ENCODE assay signal across 32 mouse cellular contexts in genomic region chr3:55163510-55163909, GRCm38 (mm10). TPM values are rescaled to one million over a fixed set of nuclear protein-coding genes. Genes with fewer than 3 reads are reported as not detected.
DNase-seq lines count a peak whose midpoint lies in the region; ATAC-seq lines count a peak whose summit lies in the region.
"Had no signal": no experiment of that assay in that cellular context is flagged by ENCODE, and none has a peak within 500 bp of the region (broad histone marks: within the 10 kb centered on the region; RNA-seq: fewer than 3 reads in every experiment).

No protein-coding gene starts in this region.

- H3K4me3 ChIP-seq in hindbrain, embryonic 16.5 days (ENCODE audit: low read length), result no peak overlapping the region
- no peak overlapping the region for H3K4me3 ChIP-seq in hindbrain, embryonic 12.5 days
- no peak overlapping the region for H3K4me3 ChIP-seq in midbrain, embryonic 11.5 days (ENCODE audit: low read depth, low read length)
- no peak overlapping the region for H3K4me3 ChIP-seq in midbrain, embryonic 13.5 days (replicated peaks)
- H3K4me3 ChIP-seq in midbrain, embryonic 15.5 days, result no peak overlapping the region
- H3K4me3 ChIP-seq: embryonic facial prominence, embryonic 10.5 days; embryonic facial prominence, embryonic 13.5 days; erythroblast, embryonic 14.5 days; forebrain, embryonic 13.5 days; gastrocnemius, adult 2 months had no signal

- DNase-seq in midbrain, embryonic 11.5 days (ENCODE audit: low spot score, missing footprints), result peak; percentile 60
- no peak for DNase-seq in adipocyte (ENCODE audit: low spot score)
- DNase-seq in spleen, postnatal 10 days (ENCODE audit: low spot score in 2 of 2), result no peak
- DNase-seq: adrenal gland, adult 2 months; adrenal gland, postnatal 14 days; B cell, adult 2 months; cerebellum, adult 11-12 months; cerebellum, adult 8-10 months; cerebellum, postnatal 10 days; cerebellum, postnatal 36 days; embryo, embryonic 11 days; gastrocnemius, adult 2 months; gastrocnemius, postnatal 14 days; heart, adult 11 months had no signal

- WGBS in hindbrain, embryonic 16.5 days, result 55% methylated on average over 4 of the region's 4 CpGs
- 75% methylated on average over 4 of the region's 4 CpGs for WGBS in hindbrain, embryonic 12.5 days
- 75% methylated on average over 4 of the region's 4 CpGs for WGBS in midbrain, embryonic 11.5 days
- 72% methylated on average over 4 of the region's 4 CpGs for WGBS in midbrain, embryonic 13.5 days
- WGBS in midbrain, embryonic 15.5 days, result 61% methylated on average over 4 of the region's 4 CpGs

- no peak overlapping the region for H3K4me2 ChIP-seq in hindbrain, embryonic 16.5 days (ENCODE audit: low read length)
- H3K4me2 ChIP-seq in hindbrain, embryonic 12.5 days (replicated peaks), result no peak overlapping the region
- no peak overlapping the region for H3K4me2 ChIP-seq in midbrain, embryonic 11.5 days
- H3K4me2 ChIP-seq in midbrain, embryonic 13.5 days (replicated peaks), result no peak overlapping the region
- H3K4me2 ChIP-seq in midbrain, embryonic 15.5 days, result no peak overlapping the region
- H3K4me2 ChIP-seq: embryonic facial prominence, embryonic 13.5 days; forebrain, embryonic 13.5 days; heart, embryonic 11.5 days; hindbrain, embryonic 14.5 days had no signal

- H3K4me1 ChIP-seq in hindbrain, embryonic 16.5 days (ENCODE audit: control insufficient read depth, insufficient read depth, low read depth, low read length), result no peaks in the 10 kb centered on the region; the same call in 1 of the 2 replicates
- H3K4me1 ChIP-seq in hindbrain, embryonic 12.5 days, result no peaks in the 10 kb centered on the region
- 0 out of 2 replicates have a peak, but pooled peaks cover 3% of the 10 kb centered on the region for H3K4me1 ChIP-seq in midbrain, embryonic 11.5 days (ENCODE audit: control insufficient read depth, insufficient read depth, low read length)
- H3K4me1 ChIP-seq in midbrain, embryonic 13.5 days (replicated peaks), result 0 out of 2 replicates have a peak, but pooled peaks cover 8% of the 10 kb centered on the region
- peaks cover 3% of the 10 kb centered on the region; the same call in 1 of the 2 replicates for H3K4me1 ChIP-seq in midbrain, embryonic 15.5 days
- H3K4me1 ChIP-seq: embryonic facial prominence, embryonic 13.5 days; forebrain, embryonic 13.5 days had no signal

- H3K9ac ChIP-seq in hindbrain, embryonic 16.5 days (ENCODE audit: low read depth, low read length), result no peak overlapping the region
- no peak overlapping the region for H3K9ac ChIP-seq in hindbrain, embryonic 12.5 days
- no peak overlapping the region for H3K9ac ChIP-seq in midbrain, embryonic 11.5 days (ENCODE audit: low read length)
- H3K9ac ChIP-seq in midbrain, embryonic 13.5 days (replicated peaks), result no peak overlapping the region
- no peak overlapping the region for H3K9ac ChIP-seq in midbrain, embryonic 15.5 days
- H3K9ac ChIP-seq: embryonic facial prominence, embryonic 13.5 days; forebrain, embryonic 13.5 days; hindbrain, embryonic 14.5 days had no signal

- H3K9me3 ChIP-seq in hindbrain, embryonic 16.5 days (ENCODE audit: control insufficient read depth, low read length), result no peaks in the 10 kb centered on the region
- H3K9me3 ChIP-seq in hindbrain, embryonic 12.5 days (replicated peaks), result no peaks in the 10 kb centered on the region
- H3K9me3 ChIP-seq in midbrain, embryonic 11.5 days (ENCODE audit: control insufficient read depth, low read length), result no peaks in the 10 kb centered on the region
- no peaks in the 10 kb centered on the region for H3K9me3 ChIP-seq in midbrain, embryonic 13.5 days
- no peaks in the 10 kb centered on the region for H3K9me3 ChIP-seq in midbrain, embryonic 15.5 days
- H3K9me3 ChIP-seq: embryonic facial prominence, embryonic 10.5 days; embryonic facial prominence, embryonic 13.5 days; forebrain, embryonic 13.5 days had no signal

- H3K27me3 ChIP-seq in hindbrain, embryonic 16.5 days (replicated peaks; ENCODE audit: control insufficient read depth, insufficient read depth, low read length), result no peaks in the 10 kb centered on the region
- no peaks in the 10 kb centered on the region for H3K27me3 ChIP-seq in hindbrain, embryonic 12.5 days
- H3K27me3 ChIP-seq in midbrain, embryonic 11.5 days (ENCODE audit: control insufficient read depth, insufficient read depth, low read length), result no peaks in the 10 kb centered on the region
- H3K27me3 ChIP-seq in midbrain, embryonic 13.5 days, result no peaks in the 10 kb centered on the region
- H3K27me3 ChIP-seq in midbrain, embryonic 15.5 days (replicated peaks), result no peaks in the 10 kb centered on the region
- H3K27me3 ChIP-seq: CH12.LX; embryonic facial prominence, embryonic 13.5 days; forebrain, embryonic 13.5 days; Patski had no signal

- no peak overlapping the region for H3K27ac ChIP-seq in hindbrain, embryonic 16.5 days (ENCODE audit: low read depth, low read length)
- no peak overlapping the region for H3K27ac ChIP-seq in hindbrain, embryonic 12.5 days
- no peak overlapping the region for H3K27ac ChIP-seq in midbrain, embryonic 11.5 days (ENCODE audit: low read depth, low read length)
- H3K27ac ChIP-seq in midbrain, embryonic 13.5 days, result no peak overlapping the region
- 0 out of 2 replicates have a peak overlapping the region, but pooled peaks have one; percentile 25 for H3K27ac ChIP-seq in midbrain, embryonic 15.5 days
- H3K27ac ChIP-seq: embryonic facial prominence, embryonic 10.5 days; embryonic facial prominence, embryonic 13.5 days; forebrain, embryonic 13.5 days; gastrocnemius, adult 2 months; hindbrain, embryonic 14.5 days had no signal

- ATAC-seq in hindbrain, embryonic 16.5 days, result peak; percentile 68
- ATAC-seq in hindbrain, embryonic 12.5 days (ENCODE audit: low FRiP score), result no peak
- no peak for ATAC-seq in midbrain, embryonic 11.5 days (ENCODE audit: low FRiP score)
- ATAC-seq in midbrain, embryonic 13.5 days, result no peak
- ATAC-seq in midbrain, embryonic 15.5 days (replicated peaks), result no peak
- ATAC-seq: forebrain, embryonic 13.5 days; forebrain, embryonic 16.5 days; Patski had no signal

- no peaks in the 10 kb centered on the region for H3K36me3 ChIP-seq in hindbrain, embryonic 16.5 days (ENCODE audit: control insufficient read depth, insufficient read depth, low read length)
- no peaks in the 10 kb centered on the region for H3K36me3 ChIP-seq in hindbrain, embryonic 12.5 days
- no peaks in the 10 kb centered on the region for H3K36me3 ChIP-seq in midbrain, embryonic 11.5 days (ENCODE audit: control insufficient read depth, insufficient read depth, low read length)
- H3K36me3 ChIP-seq in midbrain, embryonic 13.5 days, result no peaks in the 10 kb centered on the region
- H3K36me3 ChIP-seq in midbrain, embryonic 15.5 days (replicated peaks), result no peaks in the 10 kb centered on the region
- H3K36me3 ChIP-seq: embryonic facial prominence, embryonic 10.5 days; embryonic facial prominence, embryonic 13.5 days; G1E had no signal

RNA-seq across cellular contexts. Expression of gene Sohlh2, which starts 18.3 kb away (rescaled TPM):
- polyA plus RNA-seq in hindbrain, embryonic 16.5 days (2015; fragmentation: Nextera tagmentation; extraction: Ambion mirVana), result 0.06 TPM in 1 of 2 replicates, not detected in the other
- not detected in 2 replicates for polyA plus RNA-seq in hindbrain, embryonic 12.5 days (2016; fragmentation: Nextera tagmentation; extraction: Ambion mirVana)
- not detected in 2 replicates for polyA plus RNA-seq in midbrain, embryonic 11.5 days (2014; fragmentation: Nextera tagmentation; extraction: Ambion mirVana)
- not detected in 2 replicates for polyA plus RNA-seq in midbrain, embryonic 13.5 days (2015; fragmentation: Nextera tagmentation; extraction: Ambion mirVana)
- 0.06 TPM in 1 of 2 replicates, not detected in the other for polyA plus RNA-seq in midbrain, embryonic 15.5 days (2015; fragmentation: Nextera tagmentation; extraction: Ambion mirVana)
- polyA plus RNA-seq: adrenal gland, adult 2 months; cortical plate, adult 2 months; embryonic facial prominence, embryonic 10.5 days; embryonic facial prominence, embryonic 13.5 days; erythroblast, embryonic 14.5 days; forebrain, embryonic 13.5 days; forebrain, embryonic 16.5 days; frontal cortex, adult 2 months; G1E; heart, embryonic 11.5 days; heart, embryonic 14.5 days; heart, postnatal 0 days; Patski had no signal

RNA-seq across cellular contexts. Expression of gene Ccdc169, which starts 26.4 kb away (rescaled TPM):
- 0.09 TPM in 1 of 2 replicates, not detected in the other for polyA plus RNA-seq in hindbrain, embryonic 16.5 days (2015; fragmentation: Nextera tagmentation; extraction: Ambion mirVana)
- polyA plus RNA-seq in hindbrain, embryonic 12.5 days (2016; fragmentation: Nextera tagmentation; extraction: Ambion mirVana), result 0.06 and 0.08 TPM in 2 replicates
- 0.15 TPM in 1 of 2 replicates, not detected in the other for polyA plus RNA-seq in midbrain, embryonic 11.5 days (2014; fragmentation: Nextera tagmentation; extraction: Ambion mirVana)
- 0.05 TPM in 1 of 2 replicates, not detected in the other for polyA plus RNA-seq in midbrain, embryonic 13.5 days (2015; fragmentation: Nextera tagmentation; extraction: Ambion mirVana)
- 0.05 and 0.08 TPM in 2 replicates for polyA plus RNA-seq in midbrain, embryonic 15.5 days (2015; fragmentation: Nextera tagmentation; extraction: Ambion mirVana)
- polyA plus RNA-seq: adrenal gland, adult 2 months; embryonic facial prominence, embryonic 10.5 days; erythroblast, embryonic 14.5 days; G1E; heart, embryonic 11.5 days; heart, embryonic 14.5 days; heart, postnatal 0 days; hindbrain, embryonic 14.5 days had no signal

RNA-seq across cellular contexts. Expression of gene Spg20, which starts 51.6 kb away (rescaled TPM):
- 13.1 and 16.2 TPM in 2 replicates for polyA plus RNA-seq in hindbrain, embryonic 16.5 days (2015; fragmentation: Nextera tagmentation; extraction: Ambion mirVana)
- polyA plus RNA-seq in hindbrain, embryonic 12.5 days (2016; fragmentation: Nextera tagmentation; extraction: Ambion mirVana), result 47.1 and 52.4 TPM in 2 replicates
- 41.1 and 46.3 TPM in 2 replicates for polyA plus RNA-seq in midbrain, embryonic 11.5 days (2014; fragmentation: Nextera tagmentation; extraction: Ambion mirVana)
- 19.2 and 20.6 TPM in 2 replicates for polyA plus RNA-seq in midbrain, embryonic 13.5 days (2015; fragmentation: Nextera tagmentation; extraction: Ambion mirVana)
- polyA plus RNA-seq in midbrain, embryonic 15.5 days (2015; fragmentation: Nextera tagmentation; extraction: Ambion mirVana), result 15.7 and 15.8 TPM in 2 replicates
